Mouse (Mus musculus) large intestine, adult 2 months (tissue): ENCODE data around the gene Pias4. TPM values are rescaled to one million over a fixed set of nuclear protein-coding genes. Genes with fewer than 3 reads are reported as not detected.

Source experiments
- DNase-seq: peaks from one replicate; pipeline ENCODE4 v3.0.0-alpha.2; 2012; ENCODE audit warnings: low read depth, low spot score
- WGBS: fragments of 180-500 bp; shearing (Covaris S2); methylation state at CpG from one replicate; pipeline ENCODE4 v1.1.7; 2018; 5-methylcytosine and 5-hydroxymethylcytosine counted together
- polyA plus RNA-seq: library from polyadenylated mRNA; depleted of rRNA; stranded (reverse); fragments of >200 nt; gene quantifications from 2 replicates; pipeline ENCODE4 v1.2.3, GENCODE M21; 2012

Pias4 gene
- polyA plus RNA-seq, 1 experiment: 40.5 TPM

DNA sequence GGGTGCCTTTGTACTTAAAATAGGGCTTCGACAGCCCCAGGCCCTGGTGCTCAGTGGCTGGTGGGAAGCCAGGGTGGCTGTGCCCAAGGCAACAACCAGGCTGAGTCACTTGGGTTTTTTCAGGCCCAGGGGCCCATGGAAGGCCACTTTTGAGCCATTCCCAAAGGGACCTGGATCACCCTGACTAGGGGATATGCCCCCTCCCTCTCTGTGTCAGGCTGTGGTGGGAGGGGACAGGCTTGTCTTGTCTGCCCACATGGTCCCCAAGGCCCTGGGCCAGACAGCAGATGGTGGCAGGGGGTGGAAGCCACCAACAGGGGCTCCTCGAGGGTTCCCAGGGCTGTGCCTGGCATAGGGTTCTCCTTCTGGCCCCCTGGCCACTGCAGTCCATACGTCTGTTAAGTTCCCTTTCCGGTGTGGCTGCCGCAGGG is 25.2 kb downstream of the Pias4 start:
- WGBS: 26% methylated on average over 5 of the region's 5 CpGs

DNA sequence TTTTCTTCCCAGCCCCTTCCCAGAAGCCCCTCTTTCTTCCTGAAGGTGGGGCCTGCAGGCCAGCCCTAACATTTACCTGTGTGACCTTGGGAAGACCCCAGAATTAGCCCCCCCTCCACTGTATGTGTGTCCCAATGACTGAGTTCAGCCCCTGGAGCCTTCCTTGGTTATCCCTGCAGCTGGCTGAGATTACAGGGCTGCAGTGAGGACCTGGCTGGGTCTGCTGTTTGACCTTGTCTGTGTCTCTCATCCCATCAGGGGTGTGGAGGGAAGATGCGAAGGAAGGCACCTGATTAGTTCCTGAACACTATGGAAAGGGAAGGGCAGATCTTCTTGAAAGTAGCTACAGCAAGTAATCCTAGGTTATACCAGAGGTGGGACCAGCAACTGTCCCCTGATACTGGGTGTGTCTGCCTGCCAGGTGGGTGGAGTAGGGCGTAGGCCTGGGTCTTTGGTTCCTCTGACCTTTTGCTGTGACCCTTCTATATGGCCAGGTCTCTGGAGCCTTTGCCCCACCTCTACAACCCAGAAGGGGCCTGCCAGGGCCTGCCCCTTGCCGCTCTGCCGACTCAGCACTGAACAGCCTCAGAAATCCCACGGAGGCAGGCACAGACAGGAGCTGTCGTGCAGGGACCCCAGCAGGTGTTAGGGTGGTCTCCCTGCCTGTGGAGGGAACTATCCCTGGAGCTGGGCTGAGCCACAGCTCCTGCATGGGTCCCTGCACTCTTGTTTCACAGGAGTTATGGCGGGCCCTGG is 26.1 kb downstream of the Pias4 start:
- no peak for DNase-seq
- WGBS: 28% methylated on average over 7 of the region's 7 CpGs

More for the DNA sequence above, 25.2 kb downstream of the Pias4 start:
- DNase-seq: no peak

DNA sequence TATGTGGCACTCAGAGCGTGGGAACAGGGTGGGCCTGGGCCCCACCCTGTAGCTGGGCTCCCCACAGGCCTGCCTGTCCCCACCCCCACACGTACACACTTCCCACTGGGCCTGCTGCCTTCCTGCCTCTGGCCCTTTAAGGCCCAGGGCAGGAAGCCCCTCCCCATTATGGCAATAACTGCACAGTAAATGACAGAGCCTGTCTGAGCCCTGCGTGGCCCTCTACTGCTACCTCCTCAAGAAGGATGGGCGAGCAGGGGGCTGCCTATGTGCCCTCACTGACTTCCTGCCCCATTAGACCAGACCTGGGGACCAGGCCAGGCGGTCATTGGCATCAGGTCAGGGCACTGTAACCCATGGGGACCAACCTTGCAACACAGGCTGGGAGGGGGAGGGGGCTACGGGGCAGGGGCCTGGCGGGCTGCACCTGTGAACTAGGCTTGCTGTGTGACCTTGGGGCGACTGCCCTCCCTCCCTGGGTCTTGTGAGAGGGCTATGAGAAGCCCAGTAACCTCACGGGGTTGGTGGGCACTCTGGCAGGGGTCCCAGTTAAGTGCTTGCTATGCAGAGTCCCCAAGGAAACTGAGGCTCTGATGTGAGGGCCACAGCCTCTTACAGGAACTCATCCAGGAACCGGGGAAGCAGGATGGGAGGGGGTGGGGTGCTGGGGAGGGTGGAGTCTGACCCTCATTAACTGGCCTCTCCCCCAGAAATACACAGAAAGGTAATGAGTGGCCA is 26.8 kb downstream of the Pias4 start:
- WGBS: 14% methylated on average over 10 of the region's 10 CpGs
- no peak for DNase-seq

DNA sequence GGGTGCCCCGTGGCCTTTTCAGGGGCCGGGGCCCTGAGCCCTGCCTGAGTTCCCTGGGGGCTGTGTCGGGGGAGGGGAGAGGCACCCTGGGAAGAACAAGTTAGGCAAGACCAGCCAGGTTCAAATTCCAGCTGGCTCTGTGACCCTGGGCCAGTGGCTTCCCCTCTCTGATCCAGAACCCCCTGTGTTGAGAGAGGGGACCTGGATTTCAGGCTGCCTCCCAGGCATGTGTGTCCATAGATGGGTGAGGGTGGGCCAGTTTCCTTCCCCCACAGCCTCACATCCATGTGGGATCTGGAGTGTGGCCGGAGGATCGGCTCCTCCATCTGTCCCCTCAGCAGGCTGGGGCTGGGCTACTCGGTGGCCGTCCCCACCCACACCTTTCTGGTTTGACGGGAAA is 27.7 kb downstream of the Pias4 start:
- no peak for DNase-seq
- 11% methylated on average over 8 of the region's 8 CpGs for WGBS

DNA sequence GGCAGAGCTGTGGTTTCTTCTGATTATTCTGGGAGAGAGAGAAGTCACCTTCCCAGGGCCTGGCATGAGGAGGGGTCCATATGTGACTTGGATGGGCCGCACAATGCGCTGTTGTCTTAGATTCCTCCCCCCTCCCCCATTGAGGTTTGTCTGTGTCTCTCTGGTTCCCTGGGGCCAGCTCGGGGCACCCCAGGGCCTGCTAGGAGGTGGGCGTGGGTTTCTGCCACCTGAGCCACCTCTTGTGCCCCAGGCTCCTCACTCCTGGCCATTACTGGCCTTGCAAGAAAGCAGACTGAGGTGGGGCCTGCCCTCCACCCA is 28.2 kb downstream of the Pias4 start:
- no peak for DNase-seq
- 21% methylated on average over 4 of the region's 4 CpGs for WGBS

DNA sequence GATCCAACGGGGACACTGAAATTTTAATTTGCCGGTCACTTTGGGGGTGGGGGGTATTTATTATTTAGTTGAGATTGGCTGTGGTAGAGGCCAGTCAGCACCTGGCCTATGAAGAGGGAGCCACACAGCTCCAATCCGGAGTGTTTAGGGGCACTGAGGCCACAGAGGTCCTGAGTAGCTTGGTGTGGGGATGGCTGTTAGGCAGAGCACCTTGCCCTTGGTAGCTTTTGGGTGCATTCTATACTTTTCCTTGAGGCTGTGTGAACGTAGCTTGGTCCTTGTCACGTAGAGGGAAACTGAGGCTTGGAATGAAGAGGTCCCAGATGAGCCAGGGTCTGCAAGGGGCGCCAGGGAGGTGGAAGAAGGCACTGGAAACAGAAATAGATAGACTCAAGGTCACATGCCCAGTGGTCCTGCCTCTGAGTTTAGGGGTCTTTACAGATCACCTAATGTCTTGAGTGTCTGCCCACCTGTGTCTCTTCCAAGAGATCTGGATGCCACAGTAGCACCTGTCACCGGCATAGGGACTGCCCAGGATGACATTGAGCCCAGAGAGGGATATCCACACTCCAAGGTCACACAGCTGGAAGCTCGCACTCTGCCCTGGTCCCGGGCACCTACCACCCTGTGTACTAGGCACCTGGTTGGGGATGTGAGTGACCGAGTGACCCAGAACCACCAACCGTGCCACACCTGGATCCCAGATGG is 28.7 kb downstream of the Pias4 start:
- DNase-seq: no peak
- WGBS: 17% methylated on average over 11 of the region's 11 CpGs

DNA sequence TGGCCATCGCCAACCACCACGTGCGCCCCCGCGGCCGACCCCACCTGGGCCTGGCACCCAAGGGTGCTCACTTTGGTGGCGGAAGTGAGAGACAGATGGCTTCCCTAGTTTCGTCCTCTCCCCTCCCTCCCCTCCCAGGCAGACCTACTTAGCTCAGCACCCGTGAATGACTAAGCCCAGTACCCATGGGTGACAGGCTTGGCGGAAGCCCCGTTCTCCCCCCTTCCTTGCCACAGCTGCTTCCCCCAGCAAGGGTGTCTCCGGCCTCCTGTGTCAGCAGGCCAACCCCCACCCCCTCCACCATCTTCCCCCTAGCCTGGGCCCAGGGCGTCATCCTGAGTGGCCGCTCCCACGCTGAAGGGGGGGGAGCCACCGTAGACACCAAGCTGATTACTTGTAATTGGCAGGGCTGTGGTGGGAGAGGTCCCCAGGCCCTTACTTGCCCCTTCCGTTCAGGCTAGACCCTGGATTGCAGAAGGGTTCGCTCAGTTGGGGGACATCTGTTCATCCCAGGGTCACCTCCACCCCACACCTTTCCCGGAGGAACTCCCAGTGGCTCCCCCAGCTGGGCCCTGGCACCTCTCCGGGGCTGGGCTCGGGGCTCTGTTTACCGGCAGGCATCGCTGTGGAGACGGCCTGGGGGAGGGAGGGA is 29.5 kb downstream of the Pias4 start:
- DNase-seq: no peak
- under 1% methylated on average over 24 of the region's 24 CpGs for WGBS

DNA sequence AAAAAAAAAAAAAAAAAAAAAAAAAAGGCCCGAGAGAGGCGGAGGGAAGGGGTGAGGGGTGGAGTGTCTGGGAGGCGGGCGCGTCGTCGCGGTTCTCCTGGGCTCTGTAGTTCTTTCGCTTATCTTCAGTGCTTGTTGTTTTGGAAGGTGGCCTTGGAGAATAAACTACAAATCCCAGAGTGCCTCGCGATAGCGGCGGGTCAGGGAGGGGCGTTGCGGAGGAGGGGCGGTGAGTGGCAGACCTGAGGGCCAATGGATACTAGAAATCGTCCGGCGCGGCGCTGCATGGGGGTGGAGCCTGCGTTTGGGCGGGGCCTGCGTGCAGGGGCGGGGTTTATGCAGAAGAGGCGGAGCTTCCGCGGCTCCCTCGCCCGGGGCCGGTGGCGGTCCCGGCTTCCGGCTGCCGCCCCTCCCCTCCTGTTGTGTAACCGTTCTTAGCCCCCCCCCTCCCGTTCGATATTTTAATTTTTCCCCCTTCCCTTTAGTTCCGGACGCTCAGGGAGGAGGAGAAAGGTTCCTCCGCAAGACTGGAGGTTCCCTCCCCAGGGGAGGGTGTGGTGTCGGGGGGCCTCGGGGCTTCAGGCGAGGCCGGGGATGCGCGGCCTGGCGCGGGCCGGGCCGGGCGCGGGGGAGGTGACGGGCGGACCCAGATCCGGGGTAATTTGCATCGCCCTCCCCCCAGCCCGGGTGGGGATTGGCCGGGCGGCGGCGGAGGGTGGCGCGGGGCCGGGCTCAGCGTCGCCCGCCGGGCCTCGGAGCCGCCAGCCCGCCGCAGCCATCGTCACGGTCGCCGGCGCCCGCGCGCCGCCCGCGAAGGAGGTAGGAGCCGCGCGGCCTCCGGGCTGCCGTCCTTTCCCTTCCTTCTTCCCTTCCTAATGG is 30.2 kb downstream of the Pias4 start:
- WGBS: 1% methylated on average over 89 of the region's 89 CpGs
- DNase-seq: peak; percentile 91

DNA sequence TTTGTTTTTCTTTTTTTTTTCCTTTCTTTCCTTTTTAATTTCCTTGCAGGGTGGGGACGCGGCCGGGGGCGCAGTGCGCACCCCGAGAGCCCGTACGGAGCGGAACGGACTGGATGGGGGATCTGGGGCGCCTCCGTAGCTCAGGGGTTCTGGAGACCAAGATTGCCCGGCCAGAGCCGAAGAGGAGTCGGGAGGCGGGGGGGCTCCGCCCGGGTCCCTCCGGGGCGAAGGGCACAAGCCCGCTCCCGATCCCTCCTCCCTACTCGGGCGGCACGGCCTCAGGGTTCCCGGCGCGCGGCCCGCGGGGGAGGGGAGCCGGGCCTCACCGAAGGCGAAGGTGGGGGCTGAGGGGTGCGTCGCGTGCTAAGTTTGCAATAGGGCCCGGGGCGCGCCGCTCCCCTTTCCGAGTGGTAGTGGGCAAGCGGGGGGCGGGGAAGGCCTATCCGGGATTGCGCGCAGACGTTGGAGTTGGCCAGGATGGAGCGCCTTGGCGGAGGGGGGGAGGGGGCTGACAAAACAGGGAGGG is 31.0 kb downstream of the Pias4 start:
- DNase-seq: no peak
- WGBS: under 1% methylated on average over 49 of the region's 50 CpGs

DNA sequence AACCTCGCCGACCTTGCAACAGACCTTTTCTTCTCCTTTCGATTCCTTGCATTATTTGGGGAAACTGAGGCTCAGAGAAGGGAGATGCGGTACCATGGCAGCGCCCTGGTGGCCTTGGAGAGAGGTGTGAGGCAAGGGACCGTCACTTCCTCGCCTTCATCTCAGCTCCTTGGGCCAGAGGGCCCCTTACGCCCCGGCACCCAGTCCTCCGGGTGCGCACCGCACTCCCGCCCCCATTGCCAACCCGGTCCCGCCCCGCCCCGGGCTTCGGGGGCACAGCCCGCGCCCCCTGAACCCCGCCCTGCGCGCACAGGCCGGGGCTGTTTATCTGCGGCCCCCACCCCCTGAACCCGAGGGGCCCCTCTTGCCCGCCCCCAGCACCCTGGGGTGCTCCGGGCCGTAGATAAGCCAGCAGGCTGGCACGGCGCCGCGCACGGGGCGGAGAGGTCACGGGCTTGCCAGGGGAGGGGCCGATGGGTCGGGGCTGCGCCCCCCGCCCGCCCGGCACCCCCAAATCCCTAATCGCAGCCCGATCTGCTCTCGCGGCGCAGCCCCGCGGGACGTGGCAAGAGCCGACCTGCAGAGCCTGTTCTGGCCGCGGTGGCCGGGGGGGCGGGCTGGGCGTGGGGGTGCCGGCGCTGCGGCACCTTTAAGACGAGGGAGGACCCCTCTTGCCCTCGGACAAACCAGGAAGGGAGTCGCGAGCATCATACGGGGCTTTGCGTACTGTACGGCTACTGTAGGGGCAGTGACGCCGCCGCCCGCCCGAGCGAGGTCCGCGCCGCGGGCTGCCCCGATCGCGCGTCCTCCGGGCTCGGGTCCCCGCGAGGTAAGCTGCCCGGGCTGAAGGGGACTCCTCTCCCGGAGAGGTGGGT is 31.7 kb downstream of the Pias4 start:
- 1% methylated on average over 86 of the region's 86 CpGs for WGBS
- DNase-seq: no peak

DNA sequence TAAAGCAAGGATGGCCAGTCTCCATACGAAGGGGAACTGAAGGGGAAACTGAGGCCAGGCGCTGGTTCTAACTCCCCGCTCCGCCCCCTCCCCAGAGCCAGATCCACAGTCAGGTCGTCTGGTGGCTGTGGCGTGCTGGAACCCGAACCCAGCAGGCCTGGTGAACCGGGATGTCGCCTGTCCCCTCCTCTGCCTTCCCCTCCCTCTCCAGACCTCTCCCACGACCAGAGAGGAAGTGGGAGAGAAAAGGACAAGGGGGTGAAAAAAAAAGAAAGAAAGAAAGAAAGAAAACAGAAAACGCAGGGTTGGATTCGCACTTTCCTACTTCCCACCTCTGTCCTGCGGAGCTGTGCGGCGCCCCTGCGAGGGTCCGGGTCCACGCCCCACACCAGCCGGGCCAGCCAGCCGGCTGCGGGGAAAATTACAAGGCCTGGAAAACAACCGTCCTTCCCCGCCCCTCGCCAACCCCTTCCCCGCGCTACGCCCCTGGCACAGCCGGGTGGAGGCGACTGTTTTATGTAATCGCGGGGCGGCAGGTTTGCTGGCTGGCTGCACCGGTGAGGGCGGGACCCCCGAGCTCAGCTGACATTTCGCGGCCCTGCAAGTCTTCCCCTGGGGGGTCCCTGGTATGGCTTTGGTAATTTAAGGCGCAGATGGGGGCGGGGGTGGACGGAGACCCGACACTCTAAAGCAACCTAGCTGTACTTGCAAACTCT is 32.6 kb downstream of the Pias4 start, which contains the start of gene Zbtb7a:
Gene Zbtb7a, plus strand, starts transcription at position 255 of the 716 bp plus-strand sequence.
- DNase-seq: no peak
- WGBS: 4% methylated on average over 41 of the region's 41 CpGs

DNA sequence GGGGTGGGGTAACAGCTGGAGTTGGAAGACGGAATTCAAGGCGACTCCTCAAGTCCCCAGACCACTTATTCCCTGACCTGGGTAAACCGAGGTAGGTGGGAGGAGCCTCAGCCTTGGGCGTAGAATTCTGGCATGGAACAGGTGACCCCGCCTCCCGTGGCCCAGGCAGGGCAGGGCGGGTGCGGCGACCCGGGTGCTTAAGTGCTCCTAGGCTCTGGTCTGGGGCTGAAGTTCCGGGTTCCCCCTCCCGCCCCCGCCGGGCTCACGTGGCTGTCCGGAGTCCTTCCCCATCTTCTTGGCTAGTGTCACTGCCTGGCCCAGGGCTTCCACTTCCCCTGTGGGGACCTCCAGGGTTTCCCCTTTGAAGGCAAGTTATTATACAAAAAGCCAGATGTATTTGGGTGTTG is 33.5 kb downstream of the Pias4 start:
- 2% methylated on average over 16 of the region's 16 CpGs for WGBS
- no peak for DNase-seq

DNA sequence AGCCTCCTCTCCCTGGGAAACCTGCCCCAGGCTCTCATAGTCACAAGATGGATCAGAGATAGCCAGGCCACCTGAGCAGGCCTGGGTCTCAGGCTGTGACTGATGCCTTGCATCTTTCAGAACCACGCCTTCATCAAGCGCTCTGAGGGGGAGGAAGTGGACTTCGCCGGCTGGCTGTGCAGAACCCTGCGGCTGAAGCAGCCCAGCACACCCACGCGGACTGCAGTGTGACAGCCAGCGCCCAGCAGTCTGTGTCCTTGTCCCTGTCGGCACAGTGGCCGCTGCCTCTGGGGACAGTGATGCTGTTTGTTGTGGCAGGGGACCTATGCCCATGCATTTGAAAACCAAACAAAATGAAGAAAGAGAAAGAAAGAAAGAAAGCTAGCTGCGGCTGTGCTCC is 44.2 kb downstream of the Pias4 start:
- DNase-seq: no peak
- WGBS: 71% methylated on average over 11 of the region's 11 CpGs

DNA sequence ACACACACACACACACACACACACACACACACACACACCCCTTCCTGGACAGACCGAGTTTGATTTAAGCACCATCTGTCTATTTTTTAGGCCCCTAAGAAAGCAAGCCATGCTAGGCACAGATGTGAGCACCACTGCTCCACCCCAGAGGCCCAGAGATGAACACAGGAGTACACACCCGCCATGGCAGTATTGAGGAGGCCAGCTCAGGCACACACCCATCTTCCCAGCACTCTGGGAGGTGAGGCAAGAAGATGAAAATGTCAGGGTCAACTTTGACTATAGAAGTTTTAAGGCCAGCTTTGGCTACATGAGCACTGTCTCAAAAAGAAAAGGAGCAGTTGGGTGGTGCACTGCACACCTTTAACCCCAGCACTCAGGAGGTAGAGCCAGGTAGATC is 44.8 kb downstream of the Pias4 start:
- 60% methylated on average over 2 of the region's 2 CpGs for WGBS
- no peak for DNase-seq

DNA sequence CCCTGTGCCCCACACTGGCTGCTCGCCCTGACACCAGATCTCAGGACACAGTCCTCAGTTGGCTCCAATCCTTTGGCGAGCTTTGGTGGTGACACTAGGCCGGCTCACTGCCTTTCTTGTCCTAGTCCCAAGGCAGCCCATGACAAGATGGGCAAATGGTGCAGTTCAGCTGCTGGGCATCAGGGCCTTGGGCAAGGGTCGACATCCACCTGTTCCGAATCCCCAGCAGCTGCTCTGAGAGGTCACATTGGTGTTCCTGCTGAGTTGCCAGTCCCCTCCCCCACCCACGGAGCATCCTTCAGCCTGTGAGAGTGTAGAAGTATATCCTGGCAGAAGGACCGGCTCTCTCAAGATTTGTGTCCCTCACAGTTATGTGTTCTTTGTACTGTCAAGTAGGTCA is 47.1 kb downstream of the Pias4 start:
- DNase-seq: no peak
- WGBS: 89% methylated on average over 7 of the region's 7 CpGs

DNA sequence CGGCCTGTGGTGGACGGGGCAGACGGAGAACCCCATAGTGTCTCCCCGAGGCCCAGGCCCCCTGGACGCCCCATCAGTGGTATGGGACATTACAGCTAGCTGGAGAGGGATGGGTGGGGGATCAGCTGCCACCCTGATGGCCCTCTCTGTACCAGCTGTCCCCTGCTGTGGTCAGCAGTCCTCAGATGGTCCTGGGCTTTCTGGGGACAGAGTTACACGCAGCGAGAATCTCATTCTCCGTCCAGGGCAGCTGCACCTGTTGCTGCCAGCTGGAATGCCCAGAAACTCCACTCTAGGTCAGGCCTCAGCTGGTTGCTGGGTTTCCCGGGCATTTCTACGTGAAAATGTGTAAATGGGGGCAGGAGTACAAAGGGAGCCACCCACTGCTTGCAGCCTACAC is 48.1 kb downstream of the Pias4 start:
- no peak for DNase-seq
- 93% methylated on average over 10 of the region's 10 CpGs for WGBS

DNA sequence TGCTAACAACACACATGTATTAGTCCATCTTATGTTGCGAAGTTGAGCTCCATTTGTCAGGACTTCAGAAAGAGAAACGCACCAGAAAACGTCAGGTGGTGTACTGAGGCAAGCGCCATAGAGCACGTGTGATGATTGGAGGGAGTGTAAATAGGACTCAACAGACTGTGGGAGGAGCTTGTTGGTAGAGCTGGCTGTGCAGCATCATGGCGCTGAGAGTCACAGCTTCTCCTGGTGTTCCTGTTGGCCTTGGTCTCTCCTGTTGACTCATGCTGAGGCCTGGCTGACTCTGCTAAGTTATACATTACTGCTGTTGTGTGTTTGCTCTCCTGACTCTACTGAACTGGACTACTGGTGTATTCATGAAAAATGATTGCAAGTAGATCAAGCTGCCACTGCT is 54.8 kb downstream of the Pias4 start:
- WGBS: 94% methylated on average over 6 of the region's 6 CpGs
- no peak for DNase-seq
